Mouse (Mus musculus) bone marrow macrophage, adult 2 months (primary cell): ENCODE data around the gene Gch1.

ENCODE experiments used
- CTCF ChIP-seq: IDR thresholded peaks from 2 replicates; pipeline ENCODE4 v1.5.1; 2012; ENCODE audit warnings: low read depth, mild to moderate bottlenecking, low read length, moderate library complexity
- POLR2A ChIP-seq: IDR thresholded peaks from 2 replicates; pipeline ENCODE4 v1.6.1; 2012; ENCODE audit warnings: mild to moderate bottlenecking, low read depth, low read length, borderline replicate concordance

- TF ChIP-seq POLR2A, result no peak
- TF ChIP-seq CTCF, result no peak
Measured at GRCm38 (mm10) chr14:47176226-47176625, 13.0 kb downstream of the Gch1 start.
